Mouse (Mus musculus): ENCODE results near the gene Olfr181. TPM values are rescaled to one million over a fixed set of nuclear protein-coding genes. Genes with fewer than 3 reads are reported as not detected.

Olfr181 gene
- total RNA-seq (2021) = not detected

GRCm38 (mm10) chr16:58928655-58929054 is at the start of gene Olfr181:
Gene Olfr181 (minus strand): TSS chr16:58928755.
- intact Hi-C loops (cut with DNase I) = no loop called here
- no peak for DNase-seq (ENCODE audit: low spot score in 2 of 2)

GRCm38 (mm10) chr16:58929292-58929691 is 737 bp upstream of the Olfr181 start, which contains the start of gene Olfr180:
Gene Olfr180 (minus strand): TSS chr16:58929392.
- DNase-seq (ENCODE audit: low spot score in 2 of 2) = no peak
- intact Hi-C loops (cut with DNase I) = no loop called here

- DNase-seq (ENCODE audit: low spot score in 2 of 2) = no peak
- intact Hi-C loops (cut with DNase I) = no loop called here
Measured at GRCm38 (mm10) chr16:58891963-58892362, 36.6 kb downstream of the Olfr181 start, which contains the start of gene Olfr178. Gene Olfr178 (minus strand): TSS chr16:58892063.

GRCm38 (mm10) chr16:58884416-58884815 is 44.1 kb downstream of the Olfr181 start:
- intact Hi-C loops (cut with DNase I) = no loop called here
- DNase-seq (ENCODE audit: low spot score in 2 of 2) = no peak

Other genes with a start within 250 kb of the Olfr181 start
- not detected for gene Gpr15, start 209.7 kb downstream of the Olfr181 start, total RNA-seq (2021)
- gene Cldnd1, start 200.8 kb downstream of the Olfr181 start, total RNA-seq (2021) = 100 to 1,000 TPM in 1 of 2 experiments, 10 to 100 TPM in 1; 90.8 to 105 TPM
- gene Olfr172, start 165.6 kb downstream of the Olfr181 start, total RNA-seq (2021) = not detected
- gene Olfr173, start 128.5 kb downstream of the Olfr181 start, total RNA-seq (2021) = not detected
- gene Olfr175-ps1, start 102.0 kb downstream of the Olfr181 start, total RNA-seq (2021) = not detected
- not detected for gene Olfr177, start 54.0 kb downstream of the Olfr181 start, total RNA-seq (2021)
- gene Olfr178, start 36.7 kb downstream of the Olfr181 start, total RNA-seq (2021) = not detected
- gene Olfr180, start 637 bp upstream of the Olfr181 start, total RNA-seq (2021) = not detected
- not detected for gene Olfr183, start 66.6 kb upstream of the Olfr181 start, total RNA-seq (2021)
- not detected for gene Olfr186, start 101.5 kb upstream of the Olfr181 start, total RNA-seq (2021)
- not detected for gene Olfr187, start 111.0 kb upstream of the Olfr181 start, total RNA-seq (2021)
- not detected for gene Olfr190, start 149.2 kb upstream of the Olfr181 start, total RNA-seq (2021)
- not detected for gene Olfr191, start 161.1 kb upstream of the Olfr181 start, total RNA-seq (2021)
- gene Olfr193, start 183.1 kb upstream of the Olfr181 start, total RNA-seq (2021) = not detected
- not detected for gene Olfr194, start 192.3 kb upstream of the Olfr181 start, total RNA-seq (2021)
- not detected for gene Olfr195, start 218.3 kb upstream of the Olfr181 start, total RNA-seq (2021)
- not detected for gene Olfr196, start 241.7 kb upstream of the Olfr181 start, total RNA-seq (2021)